Mouse (Mus musculus): ENCODE data around the gene Dusp6.

DNA sequence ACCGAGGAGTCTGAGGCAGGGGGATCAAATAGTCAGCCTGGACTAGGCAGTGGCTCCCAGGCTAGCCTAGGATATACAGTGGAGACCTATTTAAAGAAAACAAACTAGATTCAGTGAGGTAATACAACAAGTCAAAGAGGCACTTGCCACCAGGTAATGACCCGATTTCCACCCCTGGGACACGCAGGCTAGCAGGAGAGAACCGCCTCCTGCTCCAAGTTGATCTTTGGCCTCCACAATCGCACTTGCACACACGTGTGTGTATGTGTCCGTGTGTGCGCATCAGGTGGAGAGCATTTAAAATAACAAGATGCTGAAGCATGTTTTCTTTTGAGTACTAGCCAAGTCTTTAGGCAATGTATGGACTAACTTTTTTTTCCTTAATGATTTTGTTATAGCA, 28.7 kb upstream of the Dusp6 start:
- no peak for TF ChIP-seq CHD2 (IDR thresholded peaks at IDR 0.05; ENCODE audit: low read depth, low read length)
- no peak for TF ChIP-seq ZNF384 (IDR thresholded peaks at IDR 0.05; ENCODE audit: low read depth, low read length)
- TF ChIP-seq HCFC1 (IDR thresholded peaks at IDR 0.05; ENCODE audit: borderline replicate concordance, insufficient read depth, low read length): no peak
- no peak for TF ChIP-seq MAFK (IDR thresholded peaks at IDR 0.05; ENCODE audit: insufficient read depth, low read depth, low read length)

All from ES-E14 (cell line).